Mouse (Mus musculus) hindlimb bud, embryonic 11.5 days (tissue): ENCODE data around the gene Dbndd2.

Experiments used
- DNase-seq: peaks from one replicate; pipeline ENCODE4 v3.0.0-alpha.2; 2012; ENCODE audit warnings: low read depth, low spot score; ENCODE audit errors: extremely low spot score

Dbndd2 gene

DNA sequence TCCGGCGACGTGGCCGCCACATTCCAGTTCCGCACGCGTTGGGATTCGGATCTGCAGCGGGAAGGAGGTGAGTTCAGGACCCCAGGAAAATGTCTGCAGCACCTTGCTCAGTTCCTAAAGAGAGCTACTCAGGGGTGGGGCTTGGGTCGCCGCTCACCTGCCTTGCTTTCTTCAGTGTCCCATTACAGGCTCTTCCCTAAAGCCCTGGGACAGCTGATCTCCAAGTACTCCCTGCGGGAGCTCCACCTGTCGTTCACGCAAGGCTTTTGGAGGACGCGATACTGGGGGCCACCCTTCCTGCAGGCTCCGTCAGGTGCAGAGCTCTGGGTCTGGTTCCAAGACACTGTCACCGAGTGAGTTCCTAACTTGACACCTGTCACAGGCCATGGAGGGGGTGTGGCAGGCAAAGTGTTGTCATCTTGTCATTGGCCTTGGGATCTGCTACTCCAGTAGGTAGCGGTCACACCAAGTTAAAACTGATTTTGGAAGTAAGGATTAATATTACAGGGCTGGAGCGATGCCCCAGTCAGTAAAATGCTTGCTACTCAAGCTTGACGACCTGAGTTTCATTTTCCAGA lies 11.9 kb downstream of the Dbndd2 start:
- no peak for DNase-seq

DNA sequence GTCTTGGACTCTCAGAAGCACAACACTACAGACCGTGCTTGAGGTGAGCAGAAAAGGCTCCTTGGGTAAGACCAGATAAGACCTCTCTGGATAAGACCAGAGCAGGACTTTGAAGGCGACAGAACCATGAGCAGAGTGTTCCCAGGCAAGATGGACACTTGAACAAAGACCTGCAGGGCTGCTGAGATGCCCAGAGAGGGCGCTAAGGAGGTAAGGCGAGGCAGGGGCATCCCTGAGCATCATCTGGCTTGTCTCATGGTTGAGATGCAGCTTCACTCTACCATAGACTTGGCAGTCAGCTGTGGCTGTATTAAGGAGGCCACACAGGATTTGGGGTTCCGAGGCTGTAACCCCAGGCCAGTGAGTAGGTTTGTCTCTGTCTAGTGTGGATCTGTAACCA lies 13.4 kb downstream of the Dbndd2 start:
- no peak for DNase-seq

DNA sequence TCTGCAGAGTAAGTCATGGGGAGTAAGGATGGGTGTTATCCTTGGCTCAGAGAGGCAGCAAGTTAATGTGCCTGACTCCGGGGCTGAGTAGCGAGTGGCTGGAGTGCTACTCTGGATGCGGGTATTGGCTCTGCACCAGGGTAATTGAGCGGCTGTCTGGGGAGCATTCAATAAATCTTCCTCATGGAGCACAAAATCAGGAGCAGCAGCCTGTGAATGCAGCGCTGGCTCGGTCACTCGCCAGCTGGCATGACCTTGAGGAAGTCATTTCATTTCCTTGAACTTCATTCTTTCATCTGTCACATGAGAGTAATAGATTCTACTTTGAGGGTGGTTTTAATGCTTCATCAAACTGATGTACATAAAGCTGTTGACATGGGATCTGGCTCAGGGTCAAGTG lies 14.6 kb downstream of the Dbndd2 start:
- no peak for DNase-seq

DNA sequence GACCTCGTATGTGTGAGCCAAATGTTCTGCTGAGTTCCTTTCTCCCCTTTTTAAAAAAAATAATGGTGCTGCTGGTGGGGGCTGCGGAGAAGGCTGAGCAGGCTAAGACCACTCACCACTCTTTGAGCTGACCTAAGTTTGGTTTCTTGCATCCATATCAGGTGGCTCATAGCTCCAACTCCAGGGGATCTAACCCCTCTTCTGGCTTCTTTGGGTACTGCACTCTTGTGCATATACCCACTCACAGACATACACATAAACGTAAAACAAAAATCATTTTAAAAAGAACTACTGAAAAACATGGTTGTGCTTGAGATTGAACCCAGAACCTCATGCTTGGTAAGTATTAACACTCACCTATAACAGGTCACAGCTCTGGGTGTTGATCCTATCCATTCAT lies 19.0 kb downstream of the Dbndd2 start:
- DNase-seq: no peak

DNA sequence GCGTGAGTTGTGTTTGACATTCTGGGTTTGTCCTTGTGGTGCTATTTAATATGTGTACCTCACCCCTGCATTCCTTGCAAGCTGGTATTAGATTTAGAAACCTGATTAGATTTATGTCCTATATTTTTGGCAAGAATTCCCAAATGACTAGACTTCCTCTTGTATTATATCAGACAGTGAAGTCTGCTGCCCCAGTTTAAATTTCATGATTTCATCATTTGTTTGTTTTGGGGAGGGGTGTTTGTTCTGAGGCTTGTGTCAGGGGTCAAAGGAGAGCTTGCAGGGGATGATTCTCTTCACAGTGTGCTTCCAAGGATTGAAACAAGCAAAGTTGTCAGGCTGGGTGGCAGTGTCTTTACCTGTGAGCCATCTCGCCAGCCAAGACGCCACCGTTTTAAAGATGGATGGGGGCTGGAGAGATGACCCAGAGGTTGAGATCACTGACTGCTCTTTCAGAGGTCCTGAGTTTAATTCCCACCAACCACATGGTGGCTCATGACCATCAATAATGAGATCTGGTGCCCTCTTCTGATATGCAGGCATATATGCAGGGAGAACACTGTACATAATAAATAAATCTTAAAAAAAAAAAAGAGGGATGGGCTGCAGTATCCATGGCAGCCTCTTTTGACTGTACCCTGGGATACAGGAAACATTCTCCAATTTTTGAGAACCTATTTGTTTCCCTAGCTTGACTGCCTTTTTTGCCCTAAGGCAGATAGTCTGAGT lies 19.9 kb downstream of the Dbndd2 start:
- no peak for DNase-seq

DNA sequence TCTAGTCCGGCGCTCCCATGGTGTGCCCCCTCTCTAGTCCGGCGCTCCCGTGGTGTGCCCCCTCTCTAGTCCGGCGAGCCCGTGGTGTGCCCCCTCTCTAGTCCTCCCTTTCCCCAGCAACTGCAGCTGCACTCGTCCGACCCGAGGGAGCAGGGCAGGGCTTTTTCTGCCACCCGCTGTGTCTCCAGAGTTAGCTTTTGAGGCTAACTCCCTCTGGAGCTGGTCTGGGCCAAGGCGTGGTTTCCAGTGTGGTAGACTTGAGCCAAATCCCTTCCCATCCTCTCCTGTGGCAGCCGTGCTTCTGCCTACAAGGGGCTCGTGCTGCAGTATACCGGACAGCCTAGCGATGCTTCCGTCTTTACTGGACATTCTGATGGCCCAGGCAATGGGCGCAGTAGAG lies 21.9 kb downstream of the Dbndd2 start:
- DNase-seq: no peak

DNA sequence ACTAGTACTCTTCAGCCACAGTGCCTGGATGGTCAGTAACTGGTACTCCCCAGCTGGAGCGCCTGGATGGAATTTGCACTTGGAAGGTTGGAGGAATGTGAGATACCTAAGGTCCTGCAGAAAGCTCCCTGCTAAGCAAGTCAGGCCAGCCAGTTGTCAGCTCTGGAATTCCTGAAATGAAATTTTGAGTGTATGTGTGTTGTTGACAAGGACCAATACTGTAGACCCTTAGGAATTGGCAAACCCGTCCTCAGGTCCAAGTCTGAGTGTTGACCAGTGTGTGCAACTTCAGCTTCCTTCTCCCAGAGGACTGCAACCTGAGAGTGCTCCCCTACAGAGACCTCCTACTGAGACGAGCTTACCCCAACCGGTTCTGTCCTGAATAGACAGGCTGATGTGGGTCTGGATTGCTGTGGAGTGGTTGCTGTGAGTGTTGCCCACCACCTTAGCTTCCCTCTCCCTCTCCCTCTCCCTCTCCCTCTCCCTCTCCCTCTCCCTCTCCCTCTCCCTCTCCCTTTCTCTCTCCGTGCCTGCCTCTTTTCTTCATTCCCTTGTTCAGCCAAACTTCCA lies 24.8 kb downstream of the Dbndd2 start:
- DNase-seq: no peak

DNA sequence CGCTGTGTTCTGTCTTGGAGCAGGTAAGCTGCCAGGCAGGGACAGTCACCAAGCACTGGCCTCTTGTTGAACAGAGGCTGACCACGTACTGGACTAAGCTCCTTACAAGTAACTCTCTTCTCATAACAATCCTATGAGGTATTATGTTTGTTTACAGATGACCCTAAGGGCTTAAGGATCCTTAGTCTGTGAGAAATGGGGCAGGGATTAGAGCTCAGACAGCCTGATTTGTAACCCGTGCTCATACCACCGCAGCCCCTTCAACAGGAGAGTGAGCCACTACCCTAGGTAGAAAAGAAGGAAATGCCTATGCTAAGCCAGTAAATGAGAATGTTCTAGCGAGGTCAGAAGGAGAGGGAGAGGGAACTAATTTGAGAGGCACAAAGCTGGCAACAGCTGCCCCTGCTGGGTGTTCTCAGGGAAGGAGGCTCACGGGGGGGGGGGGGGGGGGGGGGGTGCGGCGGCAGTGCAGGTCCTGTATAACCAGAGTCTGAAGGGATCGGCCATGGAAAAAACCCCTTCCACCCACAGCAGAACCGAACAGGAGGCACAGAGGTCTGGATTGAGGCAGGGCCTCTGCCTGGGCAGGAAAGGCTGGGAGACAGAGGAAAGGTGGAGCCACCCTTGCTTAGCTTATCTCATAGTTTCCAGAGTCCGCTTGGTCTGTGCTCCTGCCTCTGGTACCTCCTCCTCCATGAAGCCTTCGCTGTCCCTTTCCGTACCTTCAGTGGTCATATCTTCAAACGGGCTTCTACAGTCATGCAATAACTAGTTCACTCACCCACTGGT lies 26.4 kb downstream of the Dbndd2 start:
- DNase-seq: no peak

DNA sequence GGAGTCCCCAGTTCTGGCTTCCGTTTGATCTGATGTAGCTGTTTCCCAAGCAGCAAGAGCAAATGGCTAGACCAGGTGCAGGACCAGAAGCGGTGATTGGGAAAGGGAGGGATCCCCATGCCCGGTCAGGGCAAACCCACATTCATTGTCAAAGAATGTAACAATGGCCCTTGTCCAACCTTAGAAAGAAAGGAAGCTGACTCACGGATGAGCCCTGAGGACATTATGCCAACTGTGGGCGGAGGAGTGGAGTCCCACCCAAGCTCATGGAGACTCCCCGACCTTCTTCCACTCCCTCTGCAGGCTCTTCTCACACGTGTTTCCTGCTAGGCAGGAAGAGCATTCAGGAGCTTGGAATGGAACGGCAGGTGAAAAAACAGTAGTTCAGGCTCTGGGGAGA lies 27.5 kb downstream of the Dbndd2 start:
- no peak for DNase-seq

DNA sequence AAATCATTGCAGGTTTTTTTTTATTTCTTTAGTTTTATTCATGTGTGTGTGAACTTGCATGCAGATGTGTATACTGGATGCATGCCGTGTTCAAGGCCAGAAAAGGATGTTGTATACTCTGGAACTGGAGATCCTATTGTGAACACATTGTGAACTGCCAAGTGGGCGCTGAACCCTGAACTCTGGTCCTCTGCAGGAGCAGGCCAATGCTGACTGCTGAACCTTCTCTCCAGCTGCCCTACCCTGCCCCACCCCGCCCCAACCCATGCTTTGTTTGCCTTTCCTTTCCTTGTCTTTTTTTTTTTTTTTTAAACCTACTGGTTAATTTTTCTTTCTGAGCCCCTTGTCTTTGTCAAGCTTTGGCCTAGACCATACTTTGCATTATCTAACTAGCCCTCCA lies 29.0 kb downstream of the Dbndd2 start:
- no peak for DNase-seq

DNA sequence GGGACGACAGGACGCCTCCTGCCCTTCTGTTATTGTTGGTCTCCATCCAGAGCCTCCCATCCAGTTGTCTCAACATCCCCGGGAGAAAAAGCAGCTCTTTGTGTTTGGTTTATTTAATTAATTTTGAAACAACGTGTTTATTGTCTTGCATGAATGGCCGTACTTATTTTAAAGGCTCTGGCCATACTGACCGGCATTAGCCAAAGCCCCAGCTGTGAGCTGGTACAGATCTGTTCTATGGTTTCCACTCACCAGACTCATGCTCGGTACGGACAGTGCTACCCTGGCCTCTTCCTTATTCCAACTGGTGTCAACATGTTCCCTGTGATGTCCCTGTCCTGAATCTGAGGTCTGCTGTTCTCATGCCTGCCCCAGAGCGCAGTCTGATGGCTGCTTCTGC lies 30.0 kb downstream of the Dbndd2 start:
- DNase-seq: no peak

DNA sequence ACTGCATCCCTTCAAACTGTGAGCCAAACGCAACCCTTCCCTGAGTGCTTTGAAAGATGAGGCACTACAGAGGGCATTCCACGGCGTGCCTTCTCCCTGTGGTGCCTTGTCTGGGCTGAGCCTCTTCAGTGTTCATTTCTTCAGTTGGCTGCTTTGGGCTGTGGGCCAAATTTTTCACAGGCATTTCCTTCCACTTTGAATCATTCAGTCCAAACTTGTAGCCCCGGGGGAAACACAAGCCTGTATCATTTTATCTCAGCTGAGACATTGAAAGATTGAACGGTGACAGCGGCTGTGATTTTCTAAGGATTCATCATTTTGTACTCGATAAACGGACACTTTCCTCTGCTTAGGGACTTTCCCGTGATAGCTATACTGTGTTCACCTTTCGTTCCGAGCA lies 30.7 kb downstream of the Dbndd2 start:
- no peak for DNase-seq

DNA sequence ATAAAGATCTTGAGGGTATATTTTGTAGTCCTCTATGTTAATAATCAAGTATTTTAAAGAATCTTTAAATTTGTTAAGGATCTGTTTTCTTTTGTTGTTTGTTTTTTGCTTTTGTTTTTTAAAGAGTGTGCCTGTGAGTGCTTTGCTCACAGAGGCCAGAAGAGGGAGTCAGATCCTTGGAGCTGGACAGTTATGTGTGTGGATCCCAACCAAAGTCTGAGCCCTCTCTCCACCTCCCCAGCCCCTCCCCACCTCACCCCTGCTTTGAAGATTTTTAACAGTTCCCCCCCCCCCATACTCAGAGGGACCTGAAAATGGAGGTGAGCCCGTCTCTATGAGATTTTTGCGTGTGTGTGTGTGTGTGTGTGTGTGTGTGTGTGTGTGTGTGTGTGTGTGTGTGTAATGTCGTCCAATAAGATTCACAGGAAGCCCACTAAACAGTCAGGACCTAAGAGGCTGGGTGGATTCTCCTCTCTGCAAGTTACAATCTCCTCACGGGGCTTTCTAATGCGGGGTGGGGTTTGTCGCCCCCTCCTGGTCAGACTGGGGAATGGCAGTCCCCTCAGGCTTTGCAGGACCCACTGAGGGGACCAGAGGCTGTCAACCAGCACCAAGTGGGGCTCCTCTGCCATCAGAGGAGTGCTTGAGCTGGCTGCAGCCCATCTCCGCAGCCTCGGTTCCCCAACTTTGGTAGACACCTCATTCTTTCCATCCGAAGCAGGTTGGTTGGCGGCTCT lies 31.7 kb downstream of the Dbndd2 start:
- no peak for DNase-seq

DNA sequence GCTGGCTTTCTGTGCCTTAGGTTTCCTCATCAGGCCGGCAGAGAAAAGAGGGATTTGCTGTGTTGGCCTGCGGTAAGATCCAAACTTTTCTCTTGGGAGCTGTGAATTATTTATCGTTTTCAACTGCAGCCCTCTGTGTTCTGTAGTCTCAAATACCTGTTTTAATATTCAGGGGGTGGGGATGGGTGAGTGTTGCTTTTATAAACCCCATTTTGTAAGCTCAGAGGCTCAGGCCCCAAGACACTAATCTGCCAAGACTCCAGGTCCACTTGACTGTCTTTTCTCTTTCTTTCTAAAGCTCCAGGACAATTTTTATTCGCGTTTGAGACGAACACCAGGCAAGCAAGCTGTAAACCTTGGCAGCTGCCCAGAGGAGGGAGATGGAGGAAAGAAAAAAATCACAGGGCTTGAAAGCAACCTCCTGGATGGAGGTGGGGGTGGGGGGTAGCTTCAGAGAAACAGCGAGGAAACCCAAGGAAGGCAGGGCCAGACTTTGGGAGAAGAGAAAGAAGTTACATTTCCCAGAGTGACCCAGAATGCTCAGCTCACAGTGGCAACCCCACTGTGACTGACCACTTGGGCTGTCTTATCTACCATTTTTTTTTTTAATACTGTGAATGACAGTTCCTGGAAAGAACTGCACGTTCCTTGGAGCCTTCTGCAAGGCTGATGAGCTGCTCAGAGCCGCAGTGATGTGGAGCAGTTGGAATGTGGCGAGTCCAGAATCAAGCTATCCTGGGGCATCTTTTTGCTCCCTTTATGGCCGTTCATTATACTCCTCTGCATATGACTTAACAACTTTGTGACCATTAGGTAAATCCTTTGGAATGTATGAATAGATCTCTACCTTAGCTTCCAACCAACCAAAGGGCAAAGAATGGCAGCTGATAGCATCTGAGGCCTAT lies 32.6 kb downstream of the Dbndd2 start:
- DNase-seq: no peak

DNA sequence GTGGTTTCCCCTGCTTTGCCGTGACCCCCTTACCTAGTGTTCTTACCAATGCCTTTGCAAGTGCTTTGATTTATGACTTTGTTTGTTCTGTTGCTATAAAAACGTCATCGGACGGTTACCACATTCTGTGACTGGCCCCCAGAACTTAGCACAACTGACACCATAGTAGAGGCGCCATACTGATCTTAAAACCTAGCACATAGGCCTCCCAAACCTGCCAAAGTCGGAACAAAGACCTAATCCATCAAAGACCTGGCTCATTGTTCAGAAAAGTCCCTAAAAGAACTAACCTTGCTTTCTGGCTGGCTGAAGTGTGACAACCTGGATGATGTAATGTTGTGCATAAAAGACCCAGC lies 33.2 kb downstream of the Dbndd2 start:
- no peak for DNase-seq

DNA sequence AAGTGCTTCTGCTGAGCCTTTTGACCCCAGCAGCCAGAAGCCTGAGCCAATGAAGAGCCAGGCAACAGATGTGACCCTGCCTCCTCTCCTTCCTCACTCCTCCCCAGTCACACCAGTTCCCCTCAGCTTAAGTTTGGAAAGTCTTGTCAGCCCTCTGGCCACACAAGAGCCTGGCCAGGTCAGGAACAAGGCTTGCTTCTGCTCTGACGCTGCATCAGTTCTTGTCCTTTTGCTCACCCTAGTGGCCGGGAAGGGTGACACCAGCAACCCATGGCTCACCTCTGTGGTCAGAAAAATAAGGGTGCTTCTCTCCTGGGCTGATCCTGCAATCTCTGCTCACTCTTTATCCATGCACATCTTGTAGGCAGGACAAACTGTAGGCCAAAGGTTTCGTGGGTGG lies 34.9 kb downstream of the Dbndd2 start:
- no peak for DNase-seq

DNA sequence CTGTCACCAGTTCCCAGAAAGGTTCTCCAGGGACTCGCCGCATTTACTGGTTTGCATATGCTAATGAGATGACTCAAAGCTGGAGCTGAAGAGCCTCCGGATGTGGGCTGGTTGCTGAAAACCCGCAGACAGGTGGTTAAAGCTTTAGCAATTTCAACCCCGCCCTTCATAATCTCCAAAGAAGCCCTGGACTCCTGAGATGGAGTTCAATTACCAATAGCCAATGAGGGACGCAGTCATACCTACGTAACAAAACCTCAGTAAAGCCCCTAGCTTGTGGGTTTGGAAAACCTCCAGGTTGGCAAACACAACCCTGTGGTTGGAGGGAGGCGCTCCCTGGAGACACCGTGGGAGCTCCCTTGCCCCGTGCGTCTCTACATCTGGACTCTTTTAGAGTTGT lies 35.9 kb downstream of the Dbndd2 start:
- DNase-seq: no peak

DNA sequence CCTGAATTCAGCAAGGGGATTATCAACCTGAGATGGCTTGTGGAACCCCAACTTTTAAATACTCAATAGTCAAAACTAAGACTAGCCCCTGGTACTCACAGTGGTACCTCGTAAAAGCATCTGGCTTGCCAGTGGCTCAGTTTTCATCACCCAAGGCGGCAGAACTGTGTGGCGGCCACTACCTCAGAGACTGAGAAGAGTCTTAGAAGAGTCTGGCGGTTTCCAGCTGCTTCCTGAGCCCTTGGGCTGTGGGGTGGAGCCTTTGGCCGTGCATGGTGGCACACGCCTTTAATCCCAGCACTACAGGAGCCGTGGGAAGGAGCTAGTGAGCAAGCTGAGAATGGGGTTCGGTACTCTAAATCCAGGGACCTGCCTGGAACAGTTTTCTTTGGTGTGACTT lies 36.4 kb downstream of the Dbndd2 start:
- DNase-seq: no peak

DNA sequence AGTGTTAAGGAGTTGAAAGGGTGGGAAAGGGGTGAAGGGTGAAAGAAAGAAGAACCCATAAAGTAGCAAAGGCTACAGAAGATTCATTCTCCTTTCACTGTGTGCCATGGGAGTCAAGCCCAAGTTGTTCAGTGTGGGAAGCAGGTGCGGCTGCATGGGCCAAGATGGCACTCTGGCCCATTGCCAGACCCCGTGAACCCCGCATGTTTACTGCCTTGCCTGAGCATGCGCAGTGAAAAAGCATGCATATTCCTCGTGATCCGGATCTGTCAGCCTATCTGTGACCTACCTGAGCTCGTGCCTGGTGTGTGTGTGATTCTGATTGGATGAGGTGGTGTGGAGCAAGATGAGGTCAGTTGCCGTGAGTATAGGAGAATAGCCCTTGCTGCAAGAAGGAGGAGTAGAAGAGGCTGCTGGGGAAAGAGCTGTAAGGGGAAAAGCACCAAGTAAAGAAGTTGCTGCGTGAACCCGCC lies 37.4 kb downstream of the Dbndd2 start:
- no peak for DNase-seq

DNA sequence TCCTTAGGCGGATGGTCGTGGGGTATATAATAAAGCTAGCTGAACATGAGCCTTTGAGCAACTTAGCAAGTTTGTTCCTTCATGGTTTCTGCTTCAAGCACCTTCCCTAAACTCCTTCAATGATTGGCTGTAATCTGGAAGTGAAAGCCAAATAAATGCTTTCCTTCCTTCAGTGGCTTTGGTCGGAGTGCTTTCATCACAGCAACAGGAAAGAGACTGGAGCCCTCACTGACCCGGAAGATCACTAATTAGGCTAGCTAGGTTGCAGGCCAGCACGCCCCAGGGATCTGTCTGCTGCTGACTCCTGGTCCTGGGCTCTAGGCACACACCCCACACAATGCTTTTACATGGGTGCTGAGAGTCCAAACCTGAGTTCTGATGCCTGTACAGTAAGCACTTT lies 42.7 kb downstream of the Dbndd2 start:
- DNase-seq: no peak
